Mouse (Mus musculus): ENCODE measurements around the gene Olfr71.

The Olfr71 gene

DNA sequence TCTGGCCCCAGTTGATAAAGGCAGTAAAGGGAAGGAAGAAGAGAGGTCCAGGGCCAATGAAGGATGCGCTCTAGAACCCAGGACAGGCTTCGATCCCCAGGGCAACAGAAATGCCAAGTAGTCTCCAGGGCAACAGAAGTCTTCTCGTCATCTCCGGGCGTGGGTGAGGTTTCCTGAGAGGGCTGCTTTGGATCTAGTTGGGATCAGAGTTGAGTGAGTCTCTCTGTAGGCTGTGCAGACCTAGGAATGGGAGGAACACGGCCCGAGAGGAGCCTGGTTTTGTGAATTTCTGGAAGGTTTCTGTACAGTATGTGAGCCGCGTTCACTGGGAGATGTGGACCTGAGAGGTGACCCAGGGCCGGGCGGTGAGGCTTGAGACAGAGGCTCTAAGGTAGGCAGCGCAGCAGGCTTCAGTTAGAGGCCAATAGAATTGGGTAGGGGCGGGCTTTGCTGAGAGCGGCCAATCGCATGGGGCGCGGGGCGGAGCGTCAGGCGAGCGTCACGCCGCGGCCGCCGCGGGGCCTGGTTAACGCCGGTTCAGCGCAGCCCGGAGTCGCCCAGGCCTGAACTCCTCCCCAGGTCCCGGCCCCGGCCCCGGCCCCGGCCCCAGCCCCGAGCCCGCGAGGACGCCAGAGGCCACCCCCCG is 41.1 kb downstream of the Olfr71 start, which contains the start of the genes Tmem8b and Fam221b:
TSS of gene Tmem8b (plus strand) at position 190 of the 646 bp plus-strand sequence.
TSS of gene Fam221b (minus strand) at position 364 of the 646 bp plus-strand sequence.
- in situ Hi-C loops (cut with MboI; ENCODE audit: low sequenced_read_pairs): no loop called here

DNA sequence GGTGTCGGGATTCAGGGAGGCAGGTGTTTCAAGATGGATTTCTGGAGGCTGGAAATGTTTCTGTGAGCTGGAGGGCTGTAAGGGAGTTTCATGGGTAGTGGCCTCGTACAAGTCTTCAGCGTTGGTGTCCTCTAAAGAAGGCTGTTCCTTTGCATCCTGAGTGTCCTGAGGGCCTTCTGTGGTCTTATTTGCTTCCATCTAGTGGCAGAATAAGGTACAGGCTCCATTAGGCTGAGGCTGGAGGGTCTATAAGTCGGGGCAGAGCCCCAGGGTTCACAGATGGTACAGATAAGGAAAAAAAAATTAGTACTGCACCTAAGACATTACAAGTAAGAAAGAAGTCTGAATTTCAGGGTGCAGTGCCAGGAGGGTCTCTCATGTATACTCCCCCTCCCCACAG is 43.6 kb downstream of the Olfr71 start:
- in situ Hi-C loops (cut with MboI; ENCODE audit: low sequenced_read_pairs): no loop called here

DNA sequence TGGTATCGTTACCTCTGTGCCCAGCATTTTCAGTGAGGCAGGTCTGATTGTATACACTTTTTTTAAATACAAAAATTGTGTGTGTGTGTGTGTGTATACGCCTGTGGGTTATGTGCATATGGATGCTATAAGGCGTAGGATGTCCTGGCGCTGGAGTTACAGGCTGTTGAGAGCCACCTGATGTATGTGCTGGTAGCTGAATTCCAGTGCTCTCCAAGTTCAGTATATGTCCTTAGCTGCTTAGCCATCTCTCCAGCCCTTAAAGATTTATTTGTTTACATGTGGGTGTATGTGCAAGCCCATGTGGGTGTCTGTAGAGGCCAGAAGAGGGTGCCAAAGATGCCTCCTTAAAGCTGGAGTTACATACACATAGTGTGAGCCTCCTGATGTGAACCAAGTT is 52.9 kb downstream of the Olfr71 start:
- in situ Hi-C loops (cut with MboI; ENCODE audit: low sequenced_read_pairs): no loop called here

DNA sequence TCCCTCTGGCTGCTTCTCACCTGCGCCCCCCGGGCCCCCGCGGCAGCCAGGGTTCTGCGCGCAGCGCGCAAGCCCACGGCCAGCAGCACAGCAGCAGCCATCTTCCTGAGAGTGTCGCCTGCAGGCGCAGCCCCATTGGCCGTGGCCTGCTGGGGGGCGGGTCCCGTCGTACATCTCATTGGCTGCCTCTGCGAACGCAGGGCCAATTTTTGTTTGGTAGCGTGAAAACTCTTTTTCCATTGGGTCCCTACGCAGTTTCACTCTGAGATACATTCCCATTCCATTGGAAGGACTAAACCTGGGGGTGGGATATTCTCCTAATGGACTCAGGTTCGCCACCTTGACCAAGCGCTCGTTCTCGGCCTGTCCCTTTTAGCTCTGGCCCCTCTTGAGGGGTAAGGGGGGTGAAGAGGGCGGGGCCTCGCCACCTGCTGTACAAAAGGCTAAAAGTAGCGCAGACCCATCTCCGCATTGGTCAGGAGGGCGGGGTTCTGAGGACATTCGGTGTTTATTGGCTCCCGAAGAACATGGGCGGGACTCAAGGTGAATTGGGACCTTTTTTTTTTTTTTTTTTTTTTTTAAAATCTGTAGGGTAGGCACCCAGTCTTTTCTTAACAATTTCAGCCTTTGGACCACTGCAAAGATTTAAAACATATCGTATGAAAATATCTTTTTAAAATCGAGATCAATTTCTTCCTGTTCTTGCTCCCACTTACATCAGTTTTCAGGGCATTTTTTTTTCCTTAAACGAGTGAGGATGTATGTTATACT is 53.5 kb downstream of the Olfr71 start, which contains the start of gene Hint2:
TSS of gene Hint2 (minus strand) at position 128 of the 771 bp plus-strand sequence.
- in situ Hi-C loops (cut with MboI; ENCODE audit: low sequenced_read_pairs): no loop called here

DNA sequence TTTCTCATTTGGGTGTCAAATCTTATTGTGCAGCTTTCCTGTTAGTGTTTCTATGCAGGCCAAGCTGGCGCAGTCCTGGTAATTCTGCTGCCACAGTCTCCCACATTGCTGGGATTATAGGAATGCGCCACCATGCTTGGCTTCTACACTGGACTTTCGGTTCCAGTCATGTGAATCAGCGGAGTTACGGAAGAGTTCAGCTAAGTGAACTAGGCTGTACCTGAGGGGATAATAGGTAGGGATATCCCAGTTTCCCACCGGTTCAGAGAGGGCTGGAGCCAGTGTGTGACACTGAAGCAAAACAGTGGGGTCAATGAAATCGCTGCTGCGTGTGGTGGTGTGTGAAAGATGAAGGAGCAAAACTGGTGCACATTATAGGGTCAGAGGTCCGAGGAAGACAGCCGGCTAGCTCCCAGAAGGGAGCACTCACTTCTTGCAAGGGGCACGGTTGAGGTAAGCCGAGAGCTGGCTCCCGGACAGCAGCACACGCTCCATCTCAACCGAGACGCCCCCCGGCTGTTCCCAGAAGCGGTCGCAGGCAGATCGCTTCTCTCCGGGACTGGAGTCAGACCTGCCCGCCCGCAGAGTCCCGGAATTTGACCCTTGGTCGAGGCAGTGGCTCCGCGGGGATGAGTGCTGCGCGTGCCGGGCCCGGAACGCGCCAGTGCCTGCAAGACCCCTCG is 54.3 kb downstream of the Olfr71 start:
- in situ Hi-C loops (cut with MboI; ENCODE audit: low sequenced_read_pairs): no loop called here

All from CH12F3 (cell line).